Mouse (Mus musculus) adrenal gland, postnatal 10 days (tissue): Measurements from ENCODE around the gene Zmynd8. TPM values are rescaled to one million over a fixed set of nuclear protein-coding genes. Genes with fewer than 3 reads are reported as not detected.

ENCODE experiments used
- DNase-seq: peaks from one replicate; pipeline ENCODE4 v3.0.0; 2021; ENCODE audit warnings: mixed read lengths
- total RNA-seq, 2 experiments: library from RNA; stranded (reverse); gene quantifications; 2 replicates each; pipeline ENCODE4 v1.2.3; 2021

Gene Zmynd8
- total RNA-seq, 2 experiments from 2014 or later, result 39.8 to 57.2 TPM

GRCm38 (mm10) chr2:165858453-165859384, 40.1 kb downstream of the Zmynd8 start:
- no peak for DNase-seq

- peak; percentile 73 for DNase-seq
Measured at GRCm38 (mm10) chr2:165857841-165858426, 40.9 kb downstream of the Zmynd8 start.

GRCm38 (mm10) chr2:165857395-165857831, 41.4 kb downstream of the Zmynd8 start:
- no peak for DNase-seq

- DNase-seq, result no peak
Measured at GRCm38 (mm10) chr2:165856611-165857200, 42.1 kb downstream of the Zmynd8 start.

- peak; percentile 48 for DNase-seq
Measured at GRCm38 (mm10) chr2:165855641-165856301, 43.0 kb downstream of the Zmynd8 start.

GRCm38 (mm10) chr2:165854207-165854968, 44.4 kb downstream of the Zmynd8 start:
- DNase-seq, result peak; percentile 54

- no peak for DNase-seq
Measured at GRCm38 (mm10) chr2:165852896-165853633, 45.8 kb downstream of the Zmynd8 start.

- peak; percentile 58 for DNase-seq
Measured at GRCm38 (mm10) chr2:165852453-165852852, 46.4 kb downstream of the Zmynd8 start.

- peak; percentile 33 for DNase-seq
Measured at GRCm38 (mm10) chr2:165851811-165852415, 46.9 kb downstream of the Zmynd8 start.

- no peak for DNase-seq
Measured at GRCm38 (mm10) chr2:165850826-165851225, 48.0 kb downstream of the Zmynd8 start.

GRCm38 (mm10) chr2:165849129-165849528, 49.7 kb downstream of the Zmynd8 start:
- peak; percentile 91 for DNase-seq

- no peak for DNase-seq
Measured at GRCm38 (mm10) chr2:165846787-165847186, 52.0 kb downstream of the Zmynd8 start.

- peak; percentile 58 for DNase-seq
Measured at GRCm38 (mm10) chr2:165845490-165845889, 53.3 kb downstream of the Zmynd8 start.

- DNase-seq, result no peak
Measured at GRCm38 (mm10) chr2:165843350-165843749, 55.5 kb downstream of the Zmynd8 start.

- no peak for DNase-seq
Measured at GRCm38 (mm10) chr2:165842241-165842640, 56.6 kb downstream of the Zmynd8 start.

GRCm38 (mm10) chr2:165841805-165842204, 57.0 kb downstream of the Zmynd8 start:
- DNase-seq, result peak; percentile 50

GRCm38 (mm10) chr2:165840852-165841251, 58.0 kb downstream of the Zmynd8 start:
- no peak for DNase-seq

- DNase-seq, result no peak
Measured at GRCm38 (mm10) chr2:165839317-165839652, 59.5 kb downstream of the Zmynd8 start.

GRCm38 (mm10) chr2:165838606-165839316, 60.1 kb downstream of the Zmynd8 start:
- no peak for DNase-seq

- no peak for DNase-seq
Measured at GRCm38 (mm10) chr2:165834601-165835000, 64.2 kb downstream of the Zmynd8 start.
